Mouse (Mus musculus) layer of hippocampus, adult 8-10 months (tissue): Measurements from ENCODE around the gene Pdxp. TPM values are rescaled to one million over a fixed set of nuclear protein-coding genes. Genes with fewer than 3 reads are reported as not detected.
"Not testable (repeated sequence)": the region's sequence is repeated elsewhere in the genome, so short reads cannot be mapped to it uniquely, and the experiment has no call there.

Experiments
- DNase-seq, 2 experiments: peaks; one replicate each; pipeline ENCODE4 v3.0.0; 2022; ENCODE audit warnings: low spot score in 2 of 2
- total RNA-seq, 4 experiments: library from RNA; stranded (reverse); gene quantifications; 2 replicates each; pipeline ENCODE4 v1.2.4; 2022

The Pdxp gene
- total RNA-seq = 100 to 1,000 TPM; 140 to 156 (median 148) TPM

GRCm38 (mm10) chr15:78913632-78914090 is at the start of gene Pdxp:
Gene Pdxp (plus strand): TSS chr15:78913919.
- DNase-seq = peak; percentile 97 to 98

GRCm38 (mm10) chr15:78868398-78868797 is 45.3 kb upstream of the Pdxp start:
- DNase-seq = no peak

GRCm38 (mm10) chr15:78868826-78869233 is 44.9 kb upstream of the Pdxp start:
- DNase-seq = no peak

GRCm38 (mm10) chr15:78869775-78870174 is 43.9 kb upstream of the Pdxp start:
- peak in 1 of 2 experiments; percentile 50 for DNase-seq

GRCm38 (mm10) chr15:78872021-78872608 is 41.6 kb upstream of the Pdxp start:
- no peak for DNase-seq

- no peak for DNase-seq
These were observed 39.8 kb upstream of the Pdxp start for GRCm38 (mm10) chr15:78873803-78874435.

GRCm38 (mm10) chr15:78874989-78875388 is 38.7 kb upstream of the Pdxp start:
- no peak for DNase-seq

- DNase-seq = no peak
These were observed 38.2 kb upstream of the Pdxp start for GRCm38 (mm10) chr15:78875537-78875936.

- peak; percentile 72 to 79 for DNase-seq
These were observed 37.4 kb upstream of the Pdxp start for GRCm38 (mm10) chr15:78876258-78876696.

GRCm38 (mm10) chr15:78876991-78877809 is 36.5 kb upstream of the Pdxp start, which contains the start of gene Gga1:
Gene Gga1 (plus strand): TSS chr15:78877190.
- peak; percentile 96 to 97 for DNase-seq

- no peak for DNase-seq
These were observed 35.8 kb upstream of the Pdxp start for GRCm38 (mm10) chr15:78877810-78878390.

GRCm38 (mm10) chr15:78878792-78879516 is 34.8 kb upstream of the Pdxp start:
- DNase-seq = not testable (repeated sequence)

GRCm38 (mm10) chr15:78880432-78880831 is 33.3 kb upstream of the Pdxp start:
- no peak for DNase-seq

- DNase-seq = no peak
These were observed 31.9 kb upstream of the Pdxp start for GRCm38 (mm10) chr15:78881828-78882227.

GRCm38 (mm10) chr15:78889401-78889853 is 24.3 kb upstream of the Pdxp start:
- DNase-seq = no peak

- no peak for DNase-seq
These were observed 21.3 kb upstream of the Pdxp start for GRCm38 (mm10) chr15:78892440-78892839.

- DNase-seq = no peak
These were observed 19.0 kb upstream of the Pdxp start for GRCm38 (mm10) chr15:78894726-78895125.

GRCm38 (mm10) chr15:78895741-78896140 is 18.0 kb upstream of the Pdxp start:
- DNase-seq = no peak

GRCm38 (mm10) chr15:78896149-78896548 is 17.6 kb upstream of the Pdxp start:
- DNase-seq = no peak

GRCm38 (mm10) chr15:78897488-78897887 is 16.2 kb upstream of the Pdxp start:
- no peak for DNase-seq

GRCm38 (mm10) chr15:78898507-78899001 is 15.2 kb upstream of the Pdxp start:
- no peak for DNase-seq
